Mouse (Mus musculus): Measurements from ENCODE around the gene Pacrg.

Pacrg gene

GRCm38 (mm10) chr17:10624699-10625424 is 215.2 kb downstream of the Pacrg start:
- DNase-seq (ENCODE audit: low spot score in 2 of 2): no peak

DNA sequence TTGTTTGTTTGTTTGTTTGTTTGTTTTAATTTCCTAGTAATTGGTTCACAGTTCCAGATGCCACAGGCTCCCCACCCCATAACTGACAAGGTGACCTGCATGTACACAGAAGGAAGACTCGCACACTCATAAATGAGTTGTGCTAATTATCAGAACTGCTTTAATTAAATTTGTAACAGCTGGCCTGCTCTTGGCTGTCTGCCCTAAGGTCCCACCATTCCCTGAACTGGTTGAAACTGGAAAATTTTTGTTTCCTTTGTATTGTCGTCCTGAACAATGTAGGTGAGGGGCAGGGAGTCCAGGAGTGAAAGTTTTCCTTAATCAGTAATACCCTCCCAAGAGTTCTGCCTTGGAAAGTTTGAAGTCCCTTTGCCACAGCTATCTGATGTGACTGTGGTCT is 219.5 kb downstream of the Pacrg start:
- no peak for DNase-seq (ENCODE audit: low spot score in 2 of 2)

- DNase-seq (ENCODE audit: low spot score in 2 of 2): no peak
Measured at GRCm38 (mm10) chr17:10619881-10620280, 220.2 kb downstream of the Pacrg start.

DNA sequence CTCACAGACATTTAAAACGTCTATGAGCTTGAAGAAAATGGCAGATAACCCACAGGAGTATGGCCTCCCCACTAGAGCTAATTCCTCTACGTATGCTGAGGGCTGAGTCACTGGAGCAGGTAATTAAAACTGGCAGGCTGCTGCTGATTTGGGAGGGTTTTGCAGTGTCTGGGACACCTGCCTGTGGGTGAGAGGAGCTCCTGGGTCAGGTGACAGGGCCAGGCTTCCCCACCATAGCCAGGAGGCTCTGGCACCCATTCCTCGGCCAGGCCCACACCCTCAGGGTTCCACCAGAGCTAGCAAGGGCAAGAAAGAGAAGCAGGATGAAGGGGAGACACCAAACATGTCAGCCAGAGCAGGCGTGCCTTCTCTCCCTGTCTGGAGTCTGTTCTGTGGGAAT is 222.5 kb downstream of the Pacrg start:
- no peak for DNase-seq (ENCODE audit: low spot score in 2 of 2)

DNA sequence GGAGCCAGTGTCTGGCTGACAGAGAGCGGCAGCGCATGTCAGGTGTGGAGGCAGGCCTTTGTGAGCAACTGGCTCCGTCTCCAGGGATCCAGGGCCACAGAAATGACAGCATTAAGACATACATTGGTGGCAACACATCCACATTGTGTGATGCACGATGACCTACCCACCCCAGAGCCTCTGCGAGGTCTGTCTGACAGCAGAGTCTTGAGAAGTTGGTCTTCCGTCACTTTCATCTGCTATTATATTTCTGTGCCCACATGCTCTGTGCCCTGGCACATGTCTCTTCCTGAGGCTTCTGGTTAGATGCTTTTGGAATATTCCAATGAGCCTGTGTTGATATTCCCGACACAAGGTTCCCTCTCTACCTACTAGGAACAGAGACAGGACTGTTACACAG is 224.5 kb downstream of the Pacrg start:
- DNase-seq (ENCODE audit: low spot score in 2 of 2): no peak

GRCm38 (mm10) chr17:10614696-10615095 is 225.4 kb downstream of the Pacrg start:
- no peak for DNase-seq (ENCODE audit: low spot score in 2 of 2)

- no peak for DNase-seq (ENCODE audit: low spot score in 2 of 2)
Measured at GRCm38 (mm10) chr17:10611626-10612025, 228.5 kb downstream of the Pacrg start.

DNA sequence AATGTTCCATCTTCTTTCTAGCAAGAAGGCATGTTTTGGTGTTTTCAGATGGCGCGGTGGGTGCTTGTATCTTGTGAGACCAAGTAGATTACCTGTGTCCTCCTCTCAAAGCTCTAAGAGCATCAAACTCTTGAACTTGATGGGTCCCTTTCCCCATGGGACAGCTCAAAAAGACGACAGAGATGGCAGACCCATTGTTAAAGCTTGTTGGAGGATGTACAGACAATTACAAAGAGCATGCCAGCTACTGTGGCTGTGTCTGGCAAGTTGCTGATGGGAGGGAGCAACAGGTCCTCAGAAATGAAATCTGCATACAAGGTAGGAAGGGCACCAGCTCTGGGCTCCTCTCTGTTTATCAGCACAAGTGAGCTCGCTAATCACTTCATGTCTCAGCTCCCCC is 232.0 kb downstream of the Pacrg start:
- DNase-seq (ENCODE audit: low spot score in 2 of 2): no peak

DNA sequence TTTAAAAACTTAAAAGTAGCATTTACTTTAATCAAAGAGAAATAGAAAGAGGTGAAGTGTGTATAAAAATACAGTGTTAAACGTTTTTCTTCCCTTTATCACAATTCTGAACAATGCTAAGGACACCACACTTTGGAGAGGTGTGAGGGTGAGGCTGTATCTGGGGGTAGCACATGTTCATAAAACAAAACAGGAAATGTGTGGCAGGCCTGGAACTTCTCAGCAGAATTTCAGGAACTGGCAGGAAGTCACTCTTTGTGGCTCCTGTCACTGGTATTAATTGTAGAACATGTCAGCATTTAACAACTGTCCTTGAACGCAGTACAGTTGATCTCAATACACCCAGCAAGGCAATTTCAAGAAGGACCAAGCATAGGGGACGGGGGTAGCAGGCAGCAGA is 234.0 kb downstream of the Pacrg start:
- no peak for DNase-seq (ENCODE audit: low spot score in 2 of 2)

DNA sequence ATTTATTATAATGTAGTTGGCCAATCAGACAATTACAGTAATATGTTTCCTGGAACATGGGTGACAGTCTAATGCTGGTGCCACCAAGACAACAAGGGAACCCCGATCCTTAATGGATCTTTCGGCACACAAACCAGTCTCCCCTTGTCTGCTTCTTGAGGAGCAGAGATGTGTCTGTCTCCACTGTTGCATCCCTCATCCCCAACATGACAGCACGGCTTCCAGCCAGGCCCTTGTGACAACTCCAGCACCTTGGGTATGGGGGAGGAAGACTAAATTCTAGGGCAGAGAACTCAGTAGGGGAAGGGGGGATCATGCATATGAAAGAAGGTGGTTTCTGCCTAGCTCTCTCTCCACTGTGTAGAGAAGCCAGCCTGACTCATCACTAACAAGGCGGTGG is 242.4 kb downstream of the Pacrg start:
- no peak for DNase-seq (ENCODE audit: low spot score in 2 of 2)

GRCm38 (mm10) chr17:10589604-10590003 is 250.5 kb downstream of the Pacrg start:
- DNase-seq (ENCODE audit: low spot score in 2 of 2): no peak

DNA sequence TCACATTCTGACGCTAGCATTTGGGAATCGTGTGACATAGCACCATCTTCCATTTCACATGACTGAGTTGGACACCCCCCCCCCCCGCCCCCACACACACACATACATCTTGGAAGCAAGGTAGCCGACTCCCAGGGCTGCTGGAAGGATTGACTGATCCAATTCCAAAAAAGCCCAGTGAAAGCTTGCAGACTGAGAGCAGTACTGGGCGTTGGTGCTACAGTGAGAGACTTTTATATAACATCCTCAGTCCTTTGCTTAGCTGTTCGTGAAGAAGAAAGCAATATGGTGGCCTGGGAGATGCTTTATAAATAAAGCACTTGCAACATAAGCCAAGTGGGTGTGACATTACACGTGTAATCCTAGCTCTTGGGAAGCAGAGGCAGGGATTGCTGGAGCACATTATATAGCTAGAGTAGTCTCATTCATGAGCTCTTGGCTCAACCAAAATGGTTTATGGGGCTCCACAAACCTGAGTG is 251.2 kb downstream of the Pacrg start:
- DNase-seq (ENCODE audit: low spot score in 2 of 2): no peak

GRCm38 (mm10) chr17:10583301-10583700 is 256.8 kb downstream of the Pacrg start:
- no peak for DNase-seq (ENCODE audit: low spot score in 2 of 2)

- DNase-seq (ENCODE audit: low spot score in 2 of 2): no peak
Measured at GRCm38 (mm10) chr17:10575306-10575705, 264.8 kb downstream of the Pacrg start.

GRCm38 (mm10) chr17:10572436-10572835 is 267.7 kb downstream of the Pacrg start:
- DNase-seq (ENCODE audit: low spot score in 2 of 2): no peak

- DNase-seq (ENCODE audit: low spot score in 2 of 2): no peak
Measured at GRCm38 (mm10) chr17:10569270-10569669, 270.8 kb downstream of the Pacrg start.

DNA sequence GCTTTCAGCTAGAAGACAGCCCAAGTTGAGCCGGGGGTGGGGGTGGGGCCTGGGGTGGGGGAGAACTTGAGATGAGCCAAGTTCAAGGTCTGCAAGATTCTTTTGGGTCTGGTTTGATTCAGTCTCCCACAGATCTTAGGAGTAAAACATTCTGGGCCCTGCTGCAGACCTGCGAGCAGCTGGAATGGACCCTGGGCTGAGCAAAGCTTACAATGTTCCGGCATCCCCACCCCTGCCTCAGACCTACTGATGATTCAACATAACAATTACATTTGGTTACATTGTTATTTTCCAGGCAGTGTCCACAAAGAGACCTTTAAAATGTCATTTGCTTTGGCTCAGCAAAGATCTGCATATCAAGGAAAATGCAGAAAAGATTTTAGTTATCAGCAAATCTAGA is 272.7 kb downstream of the Pacrg start:
- DNase-seq (ENCODE audit: low spot score in 2 of 2): no peak

DNA sequence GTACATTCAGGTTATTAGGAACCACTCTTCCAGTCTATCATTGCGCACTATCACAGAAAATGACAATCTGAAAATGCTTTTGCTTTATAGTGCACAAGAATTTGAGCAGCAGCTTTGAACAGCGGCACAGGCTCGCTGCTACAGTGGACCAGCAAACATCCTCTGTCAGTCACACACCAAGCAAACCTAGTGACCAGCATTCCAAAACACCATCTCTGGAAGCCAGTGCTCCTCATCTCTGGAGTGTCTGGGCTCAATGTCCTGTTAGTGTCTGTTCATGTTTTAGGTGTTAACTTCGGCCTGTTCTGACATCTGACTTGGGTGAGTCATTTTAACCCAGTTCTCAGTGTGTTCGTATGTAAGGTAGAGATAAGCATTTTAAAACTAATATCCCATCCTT is 275.9 kb downstream of the Pacrg start:
- no peak for DNase-seq (ENCODE audit: low spot score in 2 of 2)

DNA sequence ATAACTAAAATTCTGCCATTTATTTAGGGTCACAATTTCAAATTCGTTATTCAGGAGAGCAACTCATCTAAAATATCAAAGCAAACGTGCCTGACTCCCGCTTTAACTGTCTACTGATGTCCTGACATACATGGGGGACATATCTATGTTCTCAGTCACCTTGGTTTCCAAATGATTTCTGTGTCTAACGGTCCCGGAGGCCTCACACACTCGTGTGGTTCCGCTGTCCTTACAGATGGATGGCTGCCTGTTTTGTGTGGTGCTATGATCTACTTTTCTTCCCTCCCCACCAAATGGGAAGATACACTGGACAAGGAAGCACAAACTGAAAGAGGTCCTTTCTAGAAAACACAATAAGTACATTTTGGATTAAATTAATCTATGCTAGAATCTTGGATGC is 277.2 kb downstream of the Pacrg start:
- DNase-seq (ENCODE audit: low spot score in 2 of 2): no peak

DNA sequence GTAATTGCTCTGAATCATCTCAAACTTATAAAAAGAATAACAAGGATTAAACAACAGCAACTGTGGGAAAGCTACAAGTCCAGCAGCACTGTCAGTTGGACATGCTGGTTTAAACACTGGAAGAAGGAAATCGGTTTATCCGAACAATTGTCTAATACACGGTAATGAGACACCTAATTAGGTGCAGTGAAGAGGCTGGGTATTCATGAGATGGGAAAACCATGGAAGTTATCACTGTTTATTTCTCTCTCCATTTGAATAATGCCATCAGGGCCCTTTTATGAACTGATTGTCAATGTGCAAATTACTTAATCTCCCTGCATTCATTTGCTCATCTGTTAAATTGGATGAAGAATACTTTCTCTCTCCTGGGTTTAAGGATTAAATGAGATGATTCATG is 280.1 kb downstream of the Pacrg start:
- no peak for DNase-seq (ENCODE audit: low spot score in 2 of 2)

DNA sequence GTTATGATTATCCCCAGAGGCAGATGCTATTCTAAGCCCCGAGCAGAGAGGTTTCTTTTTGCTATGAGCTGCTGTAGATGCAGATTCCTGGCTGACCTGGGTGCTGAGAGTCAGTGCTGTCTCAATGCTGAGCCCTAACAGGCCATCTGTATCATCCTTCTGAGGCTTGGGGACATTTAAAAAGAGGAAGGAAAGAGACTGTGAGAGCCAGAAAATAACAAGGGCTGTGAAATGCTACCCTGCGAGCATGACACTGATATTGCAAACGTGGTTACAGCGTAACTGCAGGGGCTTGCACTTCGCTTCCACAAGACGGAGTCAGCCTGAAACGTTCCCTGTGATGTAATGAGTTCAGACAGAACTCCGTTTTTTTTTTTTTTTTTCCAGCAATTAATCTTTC is 281.4 kb downstream of the Pacrg start:
- DNase-seq (ENCODE audit: low spot score in 2 of 2): no peak

- no peak for DNase-seq (ENCODE audit: low spot score in 2 of 2)
Measured at GRCm38 (mm10) chr17:10552295-10553056, 287.6 kb downstream of the Pacrg start.

DNA sequence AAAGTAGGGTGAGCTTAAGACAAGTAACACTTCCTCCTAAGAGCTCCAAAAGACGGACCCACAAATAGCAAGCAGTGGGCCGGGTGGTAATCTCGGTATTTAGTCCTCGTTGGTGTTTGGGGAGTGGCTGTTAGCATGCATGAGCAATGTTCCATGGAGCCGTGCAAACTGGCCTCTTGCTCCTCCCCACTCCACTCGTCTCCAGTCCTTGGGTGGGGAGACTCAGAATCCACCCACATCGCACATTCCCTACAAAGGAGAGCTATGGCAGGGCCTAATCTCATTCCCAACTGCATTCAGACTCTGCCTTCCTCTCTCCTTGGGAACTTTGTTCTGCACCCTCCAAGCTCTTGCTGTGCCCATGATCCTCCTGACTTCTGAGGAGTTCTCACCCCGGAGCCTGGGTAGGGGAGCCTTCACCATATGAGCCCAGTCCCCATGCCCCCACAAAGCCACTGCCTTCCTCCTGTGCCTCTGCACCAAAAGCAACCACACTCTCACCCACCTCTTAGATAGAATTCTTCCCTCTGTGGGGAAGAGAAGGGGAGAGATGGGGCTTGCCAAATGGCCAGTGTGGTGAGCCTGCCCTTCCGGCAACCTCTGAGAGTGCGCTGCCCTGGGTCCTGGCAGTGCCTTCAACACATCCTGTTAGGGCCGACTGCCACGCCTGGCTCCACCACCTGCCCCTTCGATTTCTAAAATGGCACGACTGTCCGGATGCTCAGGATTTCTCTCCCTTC is 289.2 kb downstream of the Pacrg start:
- no peak for DNase-seq (ENCODE audit: low spot score in 2 of 2)

Measured in frontal cortex, postnatal 14 days (tissue).